Mouse (Mus musculus): Measurements from ENCODE around the gene Mvk. TPM values are rescaled to one million over a fixed set of nuclear protein-coding genes. Genes with fewer than 3 reads are reported as not detected.

The Mvk gene
- total and polyA plus RNA-seq, 2 experiments from 2014 or later, result 70.6 to 113 TPM

- ATAC-seq (ENCODE audit: low FRiP score), result no peak
- H3K4me3 ChIP-seq (ENCODE audit: low read depth, low read length), result no peak overlapping the region
- no peak for DNase-seq (ENCODE audit: low spot score)
- H3K36me3 ChIP-seq (ENCODE audit: insufficient read depth, low read length), result peaks cover 37% of the 10 kb centered on the region
- no peak for TF ChIP-seq CTCF (IDR thresholded peaks at IDR 0.05)
- H3K4me1 ChIP-seq (ENCODE audit: insufficient read depth, low read length), result no peaks in the 10 kb centered on the region
- H3K9me3 ChIP-seq (ENCODE audit: low read length), result no peaks in the 10 kb centered on the region
- H3K27ac ChIP-seq (ENCODE audit: low read depth, low read length), result no peak overlapping the region
- H3K27me3 ChIP-seq (ENCODE audit: insufficient read depth, low read length), result no peaks in the 10 kb centered on the region
- H3K4me2 ChIP-seq (ENCODE audit: low read depth, low read length, poor library complexity, severe bottlenecking), result no peak overlapping the region
- H3K9ac ChIP-seq (replicated peaks; ENCODE audit: low read length, poor library complexity, severe bottlenecking), result no peak overlapping the region
- WGBS, result 86% methylated on average over 14 of the region's 14 CpGs
These were observed 8.5 kb upstream of the Mvk start for GRCm38 (mm10) chr5:114435588-114435987.

GRCm38 (mm10) chr5:114444368-114444692, 261 bp downstream of the Mvk start:
- no peak for TF ChIP-seq CTCF (IDR thresholded peaks at IDR 0.05)
- Histone ChIP-seq H3K4me2 (ENCODE audit: low read depth, low read length, poor library complexity, severe bottlenecking) (peak overlapping the region; percentile 91), H3K4me1 (ENCODE audit: insufficient read depth, low read length) (peaks cover 6% of the 10 kb centered on the region), H3K27ac (ENCODE audit: low read depth, low read length) (no peak overlapping the region), H3K27me3 (ENCODE audit: insufficient read depth, low read length) (no peaks in the 10 kb centered on the region), H3K36me3 (ENCODE audit: insufficient read depth, low read length) (peaks cover 6% of the 10 kb centered on the region; the same call in 1 of the 2 replicates), H3K4me3 (ENCODE audit: low read depth, low read length) (peak overlapping the region; percentile 63), H3K9ac (replicated peaks; ENCODE audit: low read length, poor library complexity, severe bottlenecking) (peak overlapping the region; percentile 72), H3K9me3 (ENCODE audit: low read length) (no peaks in the 10 kb centered on the region)
- under 1% methylated on average over 21 of the region's 21 CpGs for WGBS
- DNase-seq (ENCODE audit: low spot score) (no peak), ATAC-seq (ENCODE audit: low FRiP score) (peak; percentile 26)

GRCm38 (mm10) chr5:114449011-114449410, 4.9 kb downstream of the Mvk start:
- Histone ChIP-seq H3K4me3 (ENCODE audit: low read depth, low read length) (no peak overlapping the region), H3K9me3 (ENCODE audit: low read length) (no peaks in the 10 kb centered on the region), H3K36me3 (ENCODE audit: insufficient read depth, low read length) (peaks cover 34% of the 10 kb centered on the region), H3K4me1 (ENCODE audit: insufficient read depth, low read length) (peaks cover 6% of the 10 kb centered on the region), H3K4me2 (ENCODE audit: low read depth, low read length, poor library complexity, severe bottlenecking) (no peak overlapping the region), H3K9ac (replicated peaks; ENCODE audit: low read length, poor library complexity, severe bottlenecking) (no peak overlapping the region), H3K27me3 (ENCODE audit: insufficient read depth, low read length) (no peaks in the 10 kb centered on the region), H3K27ac (ENCODE audit: low read depth, low read length) (no peak overlapping the region)
- ATAC-seq (ENCODE audit: low FRiP score), result no peak
- WGBS, result 86% methylated on average over 4 of the region's 4 CpGs
- TF ChIP-seq CTCF (IDR thresholded peaks at IDR 0.05), result no peak
- no peak for DNase-seq (ENCODE audit: low spot score)

GRCm38 (mm10) chr5:114456287-114456686, 12.2 kb downstream of the Mvk start:
- peak; percentile 79 for DNase-seq (ENCODE audit: low spot score)
- no peak for TF ChIP-seq CTCF (IDR thresholded peaks at IDR 0.05)
- no peaks in the 10 kb centered on the region for H3K27me3 ChIP-seq (ENCODE audit: insufficient read depth, low read length)
- no peak overlapping the region for H3K9ac ChIP-seq (replicated peaks; ENCODE audit: low read length, poor library complexity, severe bottlenecking)
- no peak overlapping the region for H3K4me2 ChIP-seq (ENCODE audit: low read depth, low read length, poor library complexity, severe bottlenecking)
- 73% methylated on average over 9 of the region's 9 CpGs for WGBS
- ATAC-seq (ENCODE audit: low FRiP score), result no peak
- H3K27ac ChIP-seq (ENCODE audit: low read depth, low read length), result no peak overlapping the region
- no peaks in the 10 kb centered on the region for H3K4me1 ChIP-seq (ENCODE audit: insufficient read depth, low read length)
- H3K4me3 ChIP-seq (ENCODE audit: low read depth, low read length), result no peak overlapping the region
- H3K9me3 ChIP-seq (ENCODE audit: low read length), result no peaks in the 10 kb centered on the region
- peaks cover 22% of the 10 kb centered on the region for H3K36me3 ChIP-seq (ENCODE audit: insufficient read depth, low read length)

GRCm38 (mm10) chr5:114456995-114457605, 13.0 kb downstream of the Mvk start:
- WGBS, result 76% methylated on average over 16 of the region's 16 CpGs
- Histone ChIP-seq H3K4me1 (ENCODE audit: insufficient read depth, low read length) (no peaks in the 10 kb centered on the region), H3K27ac (ENCODE audit: low read depth, low read length) (no peak overlapping the region), H3K4me2 (ENCODE audit: low read depth, low read length, poor library complexity, severe bottlenecking) (no peak overlapping the region), H3K9ac (replicated peaks; ENCODE audit: low read length, poor library complexity, severe bottlenecking) (no peak overlapping the region), H3K27me3 (ENCODE audit: insufficient read depth, low read length) (no peaks in the 10 kb centered on the region), H3K36me3 (ENCODE audit: insufficient read depth, low read length) (peaks cover 15% of the 10 kb centered on the region), H3K4me3 (ENCODE audit: low read depth, low read length) (no peak overlapping the region), H3K9me3 (ENCODE audit: low read length) (no peaks in the 10 kb centered on the region)
- DNase-seq (ENCODE audit: low spot score) (no peak), ATAC-seq (ENCODE audit: low FRiP score) (no peak)
- TF ChIP-seq CTCF (IDR thresholded peaks at IDR 0.05), result no peak

GRCm38 (mm10) chr5:114461238-114461637, 17.2 kb downstream of the Mvk start:
- H3K27ac ChIP-seq (ENCODE audit: low read depth, low read length), result no peak overlapping the region
- H3K27me3 ChIP-seq (ENCODE audit: insufficient read depth, low read length), result no peaks in the 10 kb centered on the region
- DNase-seq (ENCODE audit: low spot score) (peak; percentile 73), ATAC-seq (ENCODE audit: low FRiP score) (peak; percentile 26)
- H3K4me1 ChIP-seq (ENCODE audit: insufficient read depth, low read length), result 0 out of 2 replicates have a peak, but pooled peaks cover under 1% of the 10 kb centered on the region
- H3K4me2 ChIP-seq (ENCODE audit: low read depth, low read length, poor library complexity, severe bottlenecking), result no peak overlapping the region
- 4% methylated on average over 7 of the region's 7 CpGs for WGBS
- H3K36me3 ChIP-seq (ENCODE audit: insufficient read depth, low read length), result no peaks in the 10 kb centered on the region
- H3K9ac ChIP-seq (replicated peaks; ENCODE audit: low read length, poor library complexity, severe bottlenecking), result no peak overlapping the region
- H3K4me3 ChIP-seq (ENCODE audit: low read depth, low read length), result no peak overlapping the region
- TF ChIP-seq CTCF (IDR thresholded peaks at IDR 0.05), result peak; percentile 91
- no peaks in the 10 kb centered on the region for H3K9me3 ChIP-seq (ENCODE audit: low read length)
